Mouse (Mus musculus): ENCODE measurements around the gene Nfkbil1. TPM values are rescaled to one million over a fixed set of nuclear protein-coding genes. Genes with fewer than 3 reads are reported as not detected.
A peak's percentile ranks its signal among the peaks of the same experiment; 100 is the strongest.

The Nfkbil1 gene
- total and polyA plus RNA-seq, 3 experiments = 15.2 to 25.9 (median 22.0) TPM

GRCm38 (mm10) chr17:35262664-35263522 lies 27.3 kb upstream of the Nfkbil1 start, which contains the start of gene H2-D1 (continued):
- TF ChIP-seq ZKSCAN1 (IDR thresholded peaks at IDR 0.05; ENCODE audit: borderline replicate concordance, low read depth, low read length) = peak; percentile 55; the same call in 1 of the 2 replicates
- no peak; the same call in 1 of the 2 replicates for TF ChIP-seq MXI1 (IDR thresholded peaks at IDR 0.05; ENCODE audit: low read depth, low read length)
- TF ChIP-seq SIN3A (IDR thresholded peaks at IDR 0.05; ENCODE audit: low read length) = peak; percentile 95
- peak; percentile 99 for TF ChIP-seq CHD2 (IDR thresholded peaks at IDR 0.05; ENCODE audit: low read length)
- TF ChIP-seq POLR2A (IDR thresholded peaks at IDR 0.05; ENCODE audit: low read depth, low read length) = peak; percentile 99
- no peak for TF ChIP-seq PAX5 (IDR thresholded peaks at IDR 0.05; ENCODE audit: low read length)
- TF ChIP-seq ELF1 (IDR thresholded peaks at IDR 0.05; ENCODE audit: low read depth, low read length) = peak; percentile 90
- TF ChIP-seq USF1 (IDR thresholded peaks at IDR 0.05; ENCODE audit: low read depth, low read length) = no peak; the same call in 1 of the 2 replicates
- peak; percentile 96 for TF ChIP-seq MYC (IDR thresholded peaks at IDR 0.05; ENCODE audit: low read depth, low read length)
- TF ChIP-seq JUN (IDR thresholded peaks at IDR 0.05; ENCODE audit: insufficient read depth, low read depth, low read length) = peak; percentile 73; the same call in 1 of the 2 replicates
- TF ChIP-seq TBP (conservative IDR thresholded peaks at IDR 0.05; ENCODE audit: low read depth, low read length) = peak; percentile 98
- TF ChIP-seq UBTF (IDR thresholded peaks at IDR 0.05; ENCODE audit: low read depth, low read length) = peak; percentile 60; the same call in 1 of the 2 replicates
- TF ChIP-seq GABPA (IDR thresholded peaks at IDR 0.05; ENCODE audit: insufficient replicate concordance, low read depth, low read length) = no peak
- no peak for TF ChIP-seq CTCF (conservative IDR thresholded peaks at IDR 0.05 in 1 of 2, IDR thresholded peaks at IDR 0.05 in 1 of 2; ENCODE audit: low read depth in 2 of 2, low read length in 2 of 2)
- TF ChIP-seq MAX (IDR thresholded peaks at IDR 0.05; ENCODE audit: low read length) = peak; percentile 87

- Histone ChIP-seq H3K4me1 (ENCODE audit: control insufficient read depth in 1 of 2, insufficient read depth in 2 of 2) (peaks cover 26 to 46% of the 10 kb centered on the region in 2 experiments), H3K27ac (ENCODE audit: insufficient read depth, low read depth) (peak overlapping the region; percentile 86; the same call in 1 of the 2 replicates), H3K79me2 (replicated peaks; ENCODE audit: control insufficient read depth, extremely low read depth, insufficient read depth, poor library complexity, severe bottlenecking) (peaks cover 23% of the 10 kb centered on the region), H3K9me3 (replicated peaks; ENCODE audit: low read length) (no peaks in the 10 kb centered on the region), H3K4me3 (replicated peaks in 1 of 3; ENCODE audit: low read depth in 2 of 3, low read length in 2 of 3, poor library complexity in 1 of 3) (peak overlapping the region in 1 of 3 experiments; percentile 37), H3K36me3 (replicated peaks in 1 of 2; ENCODE audit: control insufficient read depth in 1 of 2, insufficient read depth in 1 of 2, low read length in 1 of 2) (peaks cover 21 to 23% of the 10 kb centered on the region in 2 experiments), H3K4me2 (ENCODE audit: insufficient read depth, low read depth, poor library complexity, severe bottlenecking) (peak overlapping the region; percentile 73; the same call in 1 of the 2 replicates), H3K9ac (ENCODE audit: insufficient read depth, low read depth) (no peak overlapping the region), H3K27me3 (replicated peaks) (no peaks in the 10 kb centered on the region)
- TF ChIP-seq MYC (IDR thresholded peaks at IDR 0.05; ENCODE audit: low read depth, low read length) (no peak), IRF4 (IDR thresholded peaks at IDR 0.05; ENCODE audit: low read depth, low read length) (no peak), ELF1 (IDR thresholded peaks at IDR 0.05; ENCODE audit: low read depth, low read length) (no peak), ZMIZ1 (IDR thresholded peaks at IDR 0.05; ENCODE audit: low read depth, low read length) (no peak), PAX5 (IDR thresholded peaks at IDR 0.05; ENCODE audit: low read length) (no peak), MAZ (IDR thresholded peaks at IDR 0.05; ENCODE audit: low read depth, low read length) (no peak), MXI1 (IDR thresholded peaks at IDR 0.05; ENCODE audit: low read depth, low read length) (no peak), POLR2AphosphoS2 (IDR thresholded peaks at IDR 0.05; ENCODE audit: low read depth, low read length) (no peak), SMC3 (IDR thresholded peaks at IDR 0.05; ENCODE audit: low read depth, low read length) (no peak), NRF1 (IDR thresholded peaks at IDR 0.05; ENCODE audit: low read depth, low read length) (no peak), ETS1 (conservative IDR thresholded peaks at IDR 0.05; ENCODE audit: low read depth, low read length) (no peak), HCFC1 (IDR thresholded peaks at IDR 0.05; ENCODE audit: low read depth, low read length) (no peak), POLR2A (IDR thresholded peaks at IDR 0.05; ENCODE audit: low read depth, low read length) (no peak)
- in situ Hi-C loops (cut with MboI; ENCODE audit: low pct_ligation_motif_present, low pct_unique_long_range_greater_than_20kb, low sequenced_read_pairs) = loop anchor here (5.0 kb wide), 1 partner anchor 1259 kb away; the partner anchor contains the start of gene H2-K1
- DNase-seq (ENCODE audit: extremely low read depth) = no peak
- dilution Hi-C loops (cut with MboI; ENCODE audit: extremely low pct_ligation_motif_present, extremely low pct_unique_long_range_greater_than_20kb, low sequenced_read_pairs) = no loop called here
These were observed 26.1 kb upstream of the Nfkbil1 start for GRCm38 (mm10) chr17:35261651-35262050.
